ENCODE assay signal across 15 mouse cellular contexts in genomic region chr6:118301880-118302782, GRCm38 (mm10).
DNase-seq lines count a peak whose midpoint lies in the region; ATAC-seq lines count a peak whose summit lies in the region.
"Had no signal": no experiment of that assay in that cellular context is flagged by ENCODE, and none has a peak within 500 bp of the region (broad histone marks: within the 10 kb centered on the region; RNA-seq: fewer than 3 reads in every experiment).

No protein-coding gene starts in this region.

- H3K4me2 ChIP-seq in neural tube, embryonic 12.5 days (replicated peaks): no peak overlapping the region; the same call in 1 of the 2 replicates
- no peak overlapping the region for H3K4me2 ChIP-seq in forebrain, embryonic 14.5 days (ENCODE audit: low read length)
- H3K4me2 ChIP-seq in midbrain, embryonic 12.5 days (replicated peaks): no peak overlapping the region

- H3K27ac ChIP-seq in neural tube, embryonic 12.5 days: no peak overlapping the region
- no peak overlapping the region for H3K27ac ChIP-seq in forebrain, embryonic 14.5 days (ENCODE audit: low read depth, low read length)
- no peak overlapping the region; the same call in 1 of the 2 replicates for H3K27ac ChIP-seq in midbrain, embryonic 12.5 days (replicated peaks)
- H3K27ac ChIP-seq: kidney, postnatal 0 days; left cerebral cortex, adult 2 months; liver, embryonic 14.5 days; macrophage had no signal

- no peaks in the 10 kb centered on the region for H3K27me3 ChIP-seq in neural tube, embryonic 12.5 days (replicated peaks)
- no peaks in the 10 kb centered on the region for H3K27me3 ChIP-seq in forebrain, embryonic 14.5 days (replicated peaks; ENCODE audit: control insufficient read depth, insufficient read depth, low read length)
- H3K27me3 ChIP-seq in midbrain, embryonic 12.5 days: no peaks in the 10 kb centered on the region

- DNase-seq in neural tube, embryonic 10.5 days (ENCODE audit: extremely low spot score, low spot score): no peak
- peak; percentile 69 for DNase-seq in forebrain, embryonic 14.5 days (ENCODE audit: low spot score)
- no peak for DNase-seq in urinary bladder, postnatal 25 days (ENCODE audit: low spot score)
- no peak for DNase-seq in left cerebral cortex, postnatal 14 days (ENCODE audit: low spot score in 2 of 2)
- DNase-seq in right cerebral cortex, postnatal 10 days (ENCODE audit: low spot score in 2 of 2): no peak
- DNase-seq: cerebellum, postnatal 36 days; gastrocnemius, postnatal 36 days; spleen, adult 18-20 months had no signal

- WGBS in neural tube, embryonic 12.5 days: 29% methylated on average over 11 of the region's 11 CpGs
- 23% methylated on average over 11 of the region's 11 CpGs for WGBS in forebrain, embryonic 14.5 days
- WGBS in midbrain, embryonic 12.5 days: 42% methylated on average over 11 of the region's 11 CpGs

- no peaks in the 10 kb centered on the region for H3K9me3 ChIP-seq in neural tube, embryonic 12.5 days
- no peaks in the 10 kb centered on the region for H3K9me3 ChIP-seq in forebrain, embryonic 14.5 days (replicated peaks; ENCODE audit: control insufficient read depth, low read length)
- H3K9me3 ChIP-seq in midbrain, embryonic 12.5 days: no peaks in the 10 kb centered on the region

- H3K36me3 ChIP-seq in neural tube, embryonic 12.5 days: no peaks in the 10 kb centered on the region
- H3K36me3 ChIP-seq in forebrain, embryonic 14.5 days (ENCODE audit: control insufficient read depth, insufficient read depth, low read length): no peaks in the 10 kb centered on the region
- no peaks in the 10 kb centered on the region for H3K36me3 ChIP-seq in midbrain, embryonic 12.5 days

- intact Hi-C loops in left cerebral cortex, postnatal 14 days (cut with DNase I): no loop called here

- H3K4me3 ChIP-seq in neural tube, embryonic 12.5 days: no peak overlapping the region
- no peak overlapping the region for H3K4me3 ChIP-seq in forebrain, embryonic 14.5 days (ENCODE audit: low read depth, low read length)
- H3K4me3 ChIP-seq in midbrain, embryonic 12.5 days: no peak overlapping the region
- H3K4me3 ChIP-seq: left cerebral cortex, adult 2 months had no signal

- peak; percentile 57 for ATAC-seq in neural tube, embryonic 12.5 days (ENCODE audit: low FRiP score, low read depth)
- ATAC-seq in forebrain, embryonic 14.5 days: peak; percentile 55
- ATAC-seq in midbrain, embryonic 12.5 days (ENCODE audit: low FRiP score, low read depth): 0 out of 2 replicates have a peak, but pooled peaks have one; percentile 23
- ATAC-seq: CD4-positive, CD25-positive, alpha-beta regulatory T cell, adult 4 months had no signal

- H3K4me1 ChIP-seq in neural tube, embryonic 12.5 days: peaks cover 17% of the 10 kb centered on the region
- H3K4me1 ChIP-seq in forebrain, embryonic 14.5 days (ENCODE audit: control insufficient read depth, insufficient read depth, low read length): peaks cover 10% of the 10 kb centered on the region; the same call in 1 of the 2 replicates
- H3K4me1 ChIP-seq in midbrain, embryonic 12.5 days: peaks cover 15% of the 10 kb centered on the region

- no peak overlapping the region for H3K9ac ChIP-seq in neural tube, embryonic 12.5 days
- no peak overlapping the region for H3K9ac ChIP-seq in forebrain, embryonic 14.5 days (ENCODE audit: low read length)
- H3K9ac ChIP-seq in midbrain, embryonic 12.5 days (replicated peaks): no peak overlapping the region
- H3K9ac ChIP-seq: liver, embryonic 14.5 days had no signal
